Mouse (Mus musculus) megakaryocyte, embryonic 14.5 days (primary cell): ENCODE results near the gene Agrn.

Experiments used
- FLI1 ChIP-seq: IDR thresholded peaks from 2 replicates; pipeline ENCODE4 v1.6.1; 2012; ENCODE audit warnings: low read length, inconsistent platforms, mixed read lengths
- GATA1 ChIP-seq: IDR thresholded peaks from 3 replicates; pipeline ENCODE4 v1.6.1; 2012; ENCODE audit warnings: mixed read lengths, low read length, inconsistent platforms, borderline replicate concordance

DNA sequence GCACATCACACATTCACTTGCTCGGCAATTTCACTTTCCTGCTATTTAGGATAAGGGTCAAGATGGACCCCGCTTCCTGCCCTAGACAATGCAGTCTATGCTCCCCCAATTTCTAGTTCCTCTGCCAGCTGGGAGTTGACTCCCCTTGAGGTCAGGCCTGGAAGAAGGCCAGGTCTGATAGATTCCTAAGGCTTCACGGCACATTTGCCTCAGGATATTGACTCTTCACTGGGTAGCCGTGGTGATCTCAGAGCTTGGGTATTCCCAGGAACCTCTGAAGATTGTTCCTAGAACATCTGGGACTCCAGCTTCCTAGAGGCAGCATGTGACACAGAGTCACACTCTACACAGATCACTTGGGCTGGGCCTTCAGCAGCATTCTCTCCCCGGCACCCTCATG lies 68.5 kb downstream of the Agrn start:
- TF ChIP-seq GATA1 (no peak), FLI1 (no peak)
